Mouse (Mus musculus): ENCODE results near the gene Afap1l2.

- TF ChIP-seq CTCF (IDR thresholded peaks at IDR 0.05; ENCODE audit: extremely low read depth, insufficient read depth, insufficient read length, insufficient replicate concordance), result no peak
- no peak for TF ChIP-seq POLR2A (IDR thresholded peaks at IDR 0.05; ENCODE audit: low read depth, low read length)
These were observed 5.2 kb upstream of the Afap1l2 start for GRCm38 (mm10) chr19:57013271-57013677.
